Mouse (Mus musculus) intestine, embryonic 15.5 days (tissue): ENCODE data around the gene Gm6899. TPM values are rescaled to one million over a fixed set of nuclear protein-coding genes. Genes with fewer than 3 reads are reported as not detected.
A peak's percentile ranks its signal among the peaks of the same experiment; 100 is the strongest.

Experiments used
- ATAC-seq: fragments of 200-750 bp; cut with Nextera tagmentation; 2 replicates; pipeline ENCODE4 v1.8.0; 2017; ENCODE audit warnings: moderate TSS enrichment, moderate library complexity
- H3K27ac ChIP-seq: fragments of 300-500 bp; sonication (generic); 2 replicates; pipeline ENCODE4 v1.5.1; 2015; ENCODE audit warnings: mild to moderate bottlenecking, inconsistent platforms
- H3K27me3 ChIP-seq: fragments of 300-500 bp; sonication (generic); replicated peaks from 2 replicates; pipeline ENCODE4 v1.6.1; 2015; ENCODE audit warnings: inconsistent platforms
- H3K36me3 ChIP-seq: fragments of 300-500 bp; sonication (generic); 2 replicates; pipeline ENCODE4 v1.6.1; 2015; ENCODE audit warnings: inconsistent platforms
- H3K4me1 ChIP-seq: fragments of 300-500 bp; sonication (generic); replicated peaks from 2 replicates; pipeline ENCODE4 v1.6.1; 2015; ENCODE audit warnings: inconsistent platforms
- H3K4me2 ChIP-seq: fragments of 300-500 bp; sonication (generic); replicated peaks from 2 replicates; pipeline ENCODE4 v1.6.1; 2015; ENCODE audit warnings: mild to moderate bottlenecking, inconsistent platforms
- H3K4me3 ChIP-seq: fragments of 300-500 bp; sonication (generic); replicated peaks from 2 replicates; pipeline ENCODE4 v1.5.1; 2015; ENCODE audit warnings: inconsistent platforms
- H3K9ac ChIP-seq: fragments of 300-500 bp; sonication (generic); 2 replicates; pipeline ENCODE4 v1.6.1; 2015; ENCODE audit warnings: inconsistent platforms
- H3K9me3 ChIP-seq: fragments of 300-500 bp; sonication (generic); 2 replicates; pipeline ENCODE4 v1.6.1; 2016; ENCODE audit warnings: inconsistent platforms
- WGBS: fragments of 180-500 bp; shearing (Covaris S2); methylation state at CpG from one replicate; pipeline ENCODE4 v1.1.7; 2015; 5-methylcytosine and 5-hydroxymethylcytosine counted together
- polyA plus RNA-seq: library from polyadenylated mRNA; unstranded; fragments of >200 nt; fragmentation: Nextera tagmentation; extraction: Ambion mirVana; gene quantifications from 2 replicates; pipeline ENCODE4 v1.2.1, GENCODE M21; 2015

The Gm6899 gene
- not detected in 2 replicates for polyA plus RNA-seq

- H3K4me1 ChIP-seq, result peaks cover 5% of the 10 kb centered on the region
- peak within 1 kb of the TSS; percentile 79 for H3K4me3 ChIP-seq
- H3K4me2 ChIP-seq, result peak within 1 kb of the TSS; percentile 67
- H3K36me3 ChIP-seq, result no peaks in the 10 kb centered on the region
- peak within 1 kb of the TSS; percentile 87 for H3K27ac ChIP-seq
- no peaks in the 10 kb centered on the region for H3K27me3 ChIP-seq
- H3K9ac ChIP-seq, result peak within 1 kb of the TSS; percentile 80
- no peaks in the 10 kb centered on the region for H3K9me3 ChIP-seq
- WGBS, result under 1% methylated on average over 60 of the region's 60 CpGs
- ATAC-seq, result peak; percentile 100
Measured at GRCm38 (mm10) chr11:26593061-26594059, at the start of gene Gm6899, which contains the start of gene Vrk2. Gene Gm6899 (plus strand): TSS chr11:26593241. Gene Vrk2 (minus strand): TSS chr11:26593999.

GRCm38 (mm10) chr11:26551551-26551950 lies 41.5 kb upstream of the Gm6899 start:
- WGBS, result 84% methylated on average over 3 of the region's 3 CpGs
- Histone ChIP-seq H3K36me3 (no peaks in the 10 kb centered on the region), H3K27ac (no peak overlapping the region), H3K4me1 (no peaks in the 10 kb centered on the region), H3K9me3 (no peaks in the 10 kb centered on the region), H3K9ac (no peak overlapping the region), H3K4me3 (no peak overlapping the region), H3K27me3 (no peaks in the 10 kb centered on the region), H3K4me2 (no peak overlapping the region)
- ATAC-seq, result no peak

GRCm38 (mm10) chr11:26585409-26586366 lies 7.4 kb upstream of the Gm6899 start:
- H3K9me3 ChIP-seq, result no peaks in the 10 kb centered on the region
- H3K4me3 ChIP-seq, result no peak overlapping the region
- H3K36me3 ChIP-seq, result no peaks in the 10 kb centered on the region
- 73% methylated on average over 17 of the region's 17 CpGs for WGBS
- no peak overlapping the region for H3K9ac ChIP-seq
- no peak overlapping the region for H3K4me2 ChIP-seq
- H3K27me3 ChIP-seq, result no peaks in the 10 kb centered on the region
- no peak overlapping the region for H3K27ac ChIP-seq
- 0 out of 2 replicates have a peak, but pooled peaks cover 4% of the 10 kb centered on the region for H3K4me1 ChIP-seq
- ATAC-seq, result no peak

- Histone ChIP-seq H3K27ac (no peak overlapping the region), H3K4me2 (no peak overlapping the region), H3K4me3 (no peak overlapping the region), H3K4me1 (0 out of 2 replicates have a peak, but pooled peaks cover 4% of the 10 kb centered on the region), H3K9me3 (no peaks in the 10 kb centered on the region), H3K36me3 (no peaks in the 10 kb centered on the region), H3K9ac (no peak overlapping the region), H3K27me3 (no peaks in the 10 kb centered on the region)
- 51% methylated on average over 6 of the region's 6 CpGs for WGBS
- no peak for ATAC-seq
Measured at GRCm38 (mm10) chr11:26586367-26587183, 6.5 kb upstream of the Gm6899 start.

GRCm38 (mm10) chr11:26587184-26587524 lies 5.9 kb upstream of the Gm6899 start:
- H3K27me3 ChIP-seq, result no peaks in the 10 kb centered on the region
- H3K4me2 ChIP-seq, result no peak overlapping the region
- H3K4me3 ChIP-seq, result no peak overlapping the region
- 95% methylated on average over 1 of the region's 1 CpGs for WGBS
- no peaks in the 10 kb centered on the region for H3K36me3 ChIP-seq
- H3K27ac ChIP-seq, result no peak overlapping the region
- no peaks in the 10 kb centered on the region for H3K9me3 ChIP-seq
- H3K4me1 ChIP-seq, result 0 out of 2 replicates have a peak, but pooled peaks cover 4% of the 10 kb centered on the region
- no peak for ATAC-seq
- H3K9ac ChIP-seq, result no peak overlapping the region

- Histone ChIP-seq H3K36me3 (no peaks in the 10 kb centered on the region), H3K9ac (peak overlapping the region; percentile 80), H3K27me3 (no peaks in the 10 kb centered on the region), H3K9me3 (no peaks in the 10 kb centered on the region), H3K4me1 (peaks cover 5% of the 10 kb centered on the region), H3K27ac (peak overlapping the region; percentile 87), H3K4me2 (peak overlapping the region; percentile 67), H3K4me3 (peak overlapping the region; percentile 79)
- ATAC-seq, result no peak
- WGBS, result 24% methylated on average over 6 of the region's 6 CpGs
Measured at GRCm38 (mm10) chr11:26592395-26593053, 517 bp upstream of the Gm6899 start.

- no peaks in the 10 kb centered on the region for H3K27me3 ChIP-seq
Measured at GRCm38 (mm10) chr11:26594487-26594886, 1.4 kb downstream of the Gm6899 start.

GRCm38 (mm10) chr11:26596186-26596585 lies 3.1 kb downstream of the Gm6899 start:
- Histone ChIP-seq H3K4me2 (no peak overlapping the region), H3K9me3 (no peaks in the 10 kb centered on the region), H3K36me3 (no peaks in the 10 kb centered on the region), H3K27ac (no peak overlapping the region), H3K4me1 (peaks cover 5% of the 10 kb centered on the region), H3K9ac (no peak overlapping the region), H3K4me3 (no peak overlapping the region), H3K27me3 (no peaks in the 10 kb centered on the region)
- ATAC-seq, result no peak
- 88% methylated on average over 1 of the region's 1 CpGs for WGBS

More at GRCm38 (mm10) chr11:26594487-26594886, 1.4 kb downstream of the Gm6899 start:
- no peak overlapping the region for H3K4me3 ChIP-seq
- WGBS, result 57% methylated on average over 1 of the region's 1 CpGs
- no peaks in the 10 kb centered on the region for H3K9me3 ChIP-seq
- H3K4me2 ChIP-seq, result no peak overlapping the region
- ATAC-seq, result no peak
- peaks cover 5% of the 10 kb centered on the region for H3K4me1 ChIP-seq
- no peak overlapping the region for H3K9ac ChIP-seq
- H3K27ac ChIP-seq, result no peak overlapping the region
- H3K36me3 ChIP-seq, result no peaks in the 10 kb centered on the region

- H3K9ac ChIP-seq, result no peak overlapping the region
- WGBS, result 63% methylated on average over 6 of the region's 6 CpGs
- no peak overlapping the region for H3K4me3 ChIP-seq
- peaks cover 5% of the 10 kb centered on the region for H3K4me1 ChIP-seq
- H3K36me3 ChIP-seq, result no peaks in the 10 kb centered on the region
- no peak for ATAC-seq
- H3K9me3 ChIP-seq, result no peaks in the 10 kb centered on the region
- H3K27me3 ChIP-seq, result no peaks in the 10 kb centered on the region
- H3K4me2 ChIP-seq, result no peak overlapping the region
- no peak overlapping the region for H3K27ac ChIP-seq
Measured at GRCm38 (mm10) chr11:26597145-26597544, 4.1 kb downstream of the Gm6899 start.

- no peak for ATAC-seq
- H3K4me2 ChIP-seq, result no peak overlapping the region
- no peaks in the 10 kb centered on the region for H3K27me3 ChIP-seq
- H3K9me3 ChIP-seq, result no peaks in the 10 kb centered on the region
- H3K4me3 ChIP-seq, result no peak overlapping the region
- 77% methylated on average over 6 of the region's 6 CpGs for WGBS
- no peaks in the 10 kb centered on the region for H3K36me3 ChIP-seq
- no peak overlapping the region for H3K27ac ChIP-seq
- H3K4me1 ChIP-seq, result no peaks in the 10 kb centered on the region
- H3K9ac ChIP-seq, result no peak overlapping the region
Measured at GRCm38 (mm10) chr11:26597761-26598160, 4.7 kb downstream of the Gm6899 start.

- no peak overlapping the region for H3K4me3 ChIP-seq
- H3K4me1 ChIP-seq, result no peaks in the 10 kb centered on the region
- H3K9ac ChIP-seq, result no peak overlapping the region
- no peak for ATAC-seq
- no peaks in the 10 kb centered on the region for H3K9me3 ChIP-seq
- no peaks in the 10 kb centered on the region for H3K36me3 ChIP-seq
- no peak overlapping the region for H3K4me2 ChIP-seq
- WGBS, result 53% methylated on average over 1 of the region's 1 CpGs
- no peak overlapping the region for H3K27ac ChIP-seq
- H3K27me3 ChIP-seq, result no peaks in the 10 kb centered on the region
Measured at GRCm38 (mm10) chr11:26598876-26599275, 5.8 kb downstream of the Gm6899 start.
